Mouse (Mus musculus): ENCODE results near the gene Cars2.

GRCm38 (mm10) chr8:11513247-11513646 lies 37.3 kb downstream of the Cars2 start:
- TF ChIP-seq CTCF (IDR thresholded peaks at IDR 0.05; ENCODE audit: low read depth, low read length) = no peak
- no peak for TF ChIP-seq POLR2A (IDR thresholded peaks at IDR 0.05; ENCODE audit: extremely low read depth, insufficient read depth, low read length)
